Mouse (Mus musculus): ENCODE data around the gene Dab1. TPM values are rescaled to one million over a fixed set of nuclear protein-coding genes. Genes with fewer than 3 reads are reported as not detected.

Gene Dab1
- polyA plus RNA-seq (2016; fragmentation: Nextera tagmentation; extraction: Ambion mirVana): 77.8 and 80.7 TPM in 2 replicates

DNA sequence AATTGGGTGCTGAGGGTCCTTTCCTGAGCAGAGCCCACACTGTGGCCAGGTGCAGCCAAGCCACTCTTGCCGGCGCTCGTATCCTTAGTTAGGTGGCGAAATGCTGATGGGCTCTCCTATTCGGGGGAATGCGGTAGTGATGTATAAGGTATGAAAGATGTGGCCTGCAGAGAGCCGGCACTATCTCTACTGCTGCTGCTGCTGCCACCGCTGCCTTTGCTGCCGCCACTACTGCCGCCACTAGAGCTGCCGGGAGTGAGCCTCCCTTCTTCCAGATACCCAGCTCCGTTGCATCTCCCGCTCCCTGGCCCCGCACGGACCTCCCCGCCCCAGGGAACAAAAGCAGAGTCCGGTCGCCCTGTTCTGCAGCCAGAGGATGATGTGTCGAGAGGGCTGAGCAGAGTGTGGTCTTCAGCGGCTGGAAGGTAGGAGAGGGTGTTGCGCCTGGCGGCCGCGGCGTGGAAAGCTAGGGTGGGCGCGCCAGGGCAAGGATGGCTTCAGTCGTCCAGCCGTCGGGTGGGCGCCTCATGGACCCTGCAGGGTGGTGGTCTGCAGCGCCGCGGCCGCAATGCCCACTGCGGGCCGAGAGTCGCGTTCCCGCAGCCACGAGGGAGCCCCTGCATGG, at the start of gene Dab1:
Gene Dab1 (plus strand): TSS at position 39 of the 625 bp plus-strand sequence.
- H3K4me2 ChIP-seq: peak within 1 kb of the TSS; percentile 73
- peak within 1 kb of the TSS; percentile 49; the same call in 1 of the 2 replicates for H3K9ac ChIP-seq
- peaks cover 60% of the 10 kb centered on the region for H3K27me3 ChIP-seq
- no peaks in the 10 kb centered on the region for H3K9me3 ChIP-seq
- H3K4me3 ChIP-seq (replicated peaks): peak within 1 kb of the TSS; percentile 46
- H3K27ac ChIP-seq: peak within 1 kb of the TSS; percentile 43
- no peaks in the 10 kb centered on the region for H3K36me3 ChIP-seq (replicated peaks)
- peak; percentile 63; the same call in 1 of the 2 replicates for ATAC-seq (ENCODE audit: low FRiP score)
- peaks cover 25% of the 10 kb centered on the region for H3K4me1 ChIP-seq
- WGBS: under 1% methylated on average over 40 of the region's 41 CpGs

DNA sequence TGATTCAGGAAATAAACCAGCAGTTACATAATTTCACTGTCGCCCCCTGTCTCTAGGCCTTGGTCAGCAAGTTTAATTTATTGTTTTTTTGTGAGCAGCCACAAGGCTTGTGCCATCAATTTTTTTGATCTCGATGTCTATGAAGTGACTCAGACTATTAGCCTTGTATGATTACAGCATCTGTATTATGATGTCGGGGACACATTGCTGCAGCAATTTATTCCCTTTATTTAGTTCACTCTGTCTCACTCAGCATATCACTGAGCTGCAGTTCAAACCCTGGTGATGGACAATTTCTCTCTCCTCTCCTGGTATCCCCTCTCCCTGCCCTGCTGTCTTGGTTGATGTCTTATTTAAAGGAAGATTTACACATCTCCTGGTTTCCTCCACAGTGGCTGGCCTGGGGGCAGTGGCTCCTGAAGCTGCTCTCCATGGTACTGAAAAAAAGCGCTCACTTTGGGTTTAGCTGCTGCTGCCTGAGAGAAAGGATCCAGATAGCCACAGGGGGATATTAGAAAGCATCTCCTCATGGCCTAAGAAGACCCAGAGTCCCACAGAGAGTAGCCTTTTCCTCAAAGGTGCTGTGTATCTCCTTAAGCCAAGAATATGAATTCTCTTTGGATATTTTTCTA, 47.3 kb upstream of the Dab1 start:
- no peak overlapping the region for H3K4me3 ChIP-seq (replicated peaks)
- H3K27me3 ChIP-seq: no peaks in the 10 kb centered on the region
- no peak overlapping the region for H3K27ac ChIP-seq
- no peak overlapping the region for H3K9ac ChIP-seq
- no peak overlapping the region for H3K4me2 ChIP-seq
- H3K9me3 ChIP-seq: no peaks in the 10 kb centered on the region
- no peaks in the 10 kb centered on the region for H3K4me1 ChIP-seq
- 71% methylated on average over 4 of the region's 4 CpGs for WGBS
- H3K36me3 ChIP-seq (replicated peaks): no peaks in the 10 kb centered on the region
- no peak for ATAC-seq (ENCODE audit: low FRiP score)

DNA sequence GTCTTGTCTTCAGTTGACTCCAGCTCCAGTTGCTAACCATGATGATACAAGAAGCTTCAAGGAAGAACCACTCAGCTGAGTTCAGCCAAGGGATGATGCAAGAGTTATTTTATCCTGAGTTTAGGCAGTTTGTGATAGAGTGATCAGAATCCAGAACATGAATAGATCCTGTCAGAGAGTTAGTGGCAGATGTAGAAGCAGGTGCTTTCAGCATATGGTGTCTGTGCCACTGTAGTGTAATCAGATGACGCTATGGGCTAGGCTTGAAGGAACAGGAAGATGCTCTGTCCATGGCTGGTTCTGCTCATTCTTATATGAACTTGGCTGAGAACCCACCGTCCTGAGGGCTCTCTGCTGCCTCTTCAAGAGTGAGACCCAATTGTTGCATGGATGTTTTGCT, 43.6 kb upstream of the Dab1 start:
- no peaks in the 10 kb centered on the region for H3K36me3 ChIP-seq (replicated peaks)
- H3K27me3 ChIP-seq: no peaks in the 10 kb centered on the region
- no peak overlapping the region for H3K4me3 ChIP-seq (replicated peaks)
- no peaks in the 10 kb centered on the region for H3K9me3 ChIP-seq
- no peaks in the 10 kb centered on the region for H3K4me1 ChIP-seq
- H3K4me2 ChIP-seq: no peak overlapping the region
- H3K9ac ChIP-seq: no peak overlapping the region
- no peak overlapping the region for H3K27ac ChIP-seq
- ATAC-seq (ENCODE audit: low FRiP score): no peak
- WGBS: 88% methylated on average over 2 of the region's 2 CpGs

DNA sequence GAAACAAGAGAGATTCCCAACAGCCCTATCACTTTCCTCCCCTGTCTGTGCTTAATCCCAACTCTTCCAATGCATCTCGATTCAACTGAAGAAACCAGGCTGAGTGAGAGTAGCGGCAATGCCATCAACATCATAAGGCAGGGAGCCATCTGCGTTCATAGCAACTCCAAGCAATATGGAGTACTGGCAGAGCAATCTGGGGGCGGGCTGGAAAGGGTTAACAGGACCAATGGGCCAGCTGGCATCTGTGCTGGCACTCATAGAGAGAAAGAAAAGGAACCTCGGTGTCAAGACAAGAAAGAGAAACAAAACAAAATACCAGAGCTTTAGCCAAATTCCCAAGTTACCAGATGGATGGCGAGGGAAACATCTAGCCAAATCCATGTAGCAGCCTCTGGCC, 42.9 kb upstream of the Dab1 start:
- H3K36me3 ChIP-seq (replicated peaks): no peaks in the 10 kb centered on the region
- H3K27me3 ChIP-seq: no peaks in the 10 kb centered on the region
- no peaks in the 10 kb centered on the region for H3K9me3 ChIP-seq
- H3K9ac ChIP-seq: no peak overlapping the region
- H3K4me3 ChIP-seq (replicated peaks): no peak overlapping the region
- no peak overlapping the region for H3K4me2 ChIP-seq
- ATAC-seq (ENCODE audit: low FRiP score): no peak
- H3K27ac ChIP-seq: no peak overlapping the region
- H3K4me1 ChIP-seq: no peaks in the 10 kb centered on the region
- WGBS: 85% methylated on average over 6 of the region's 6 CpGs

DNA sequence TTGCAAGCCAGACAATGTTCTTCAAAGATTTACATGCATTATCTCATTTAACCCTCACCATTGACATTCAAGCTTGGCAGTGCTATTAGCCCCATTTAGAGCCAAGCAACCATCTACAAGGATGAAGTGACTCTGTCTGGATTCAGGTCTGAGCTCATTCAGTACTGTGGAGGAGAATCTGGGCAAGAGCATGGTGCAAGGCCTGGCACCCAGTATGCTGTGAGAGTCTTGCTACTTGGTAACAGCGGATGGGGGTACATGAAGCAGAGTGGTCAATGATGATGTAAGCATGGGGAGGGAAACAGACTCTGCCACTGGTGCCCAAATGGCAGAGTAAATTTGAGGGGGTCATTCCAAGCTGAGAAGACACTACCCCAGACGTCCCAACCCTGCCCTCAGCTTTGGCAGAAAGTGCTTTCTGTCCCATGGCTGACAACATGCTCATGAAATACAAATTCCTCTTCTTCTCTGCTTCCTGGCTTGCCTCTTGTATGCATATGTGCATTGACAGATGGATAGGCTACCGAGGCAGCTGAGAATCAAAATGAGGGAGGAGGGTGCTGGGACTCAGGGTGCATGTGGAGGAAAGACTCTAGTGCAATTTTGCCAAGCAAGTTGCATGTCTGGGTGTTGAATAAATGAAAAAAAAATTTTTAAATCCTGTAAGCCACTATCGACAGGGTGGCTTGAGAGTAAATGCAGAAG, 41.9 kb upstream of the Dab1 start:
- no peak overlapping the region for H3K9ac ChIP-seq
- H3K4me2 ChIP-seq: no peak overlapping the region
- H3K36me3 ChIP-seq (replicated peaks): no peaks in the 10 kb centered on the region
- no peaks in the 10 kb centered on the region for H3K9me3 ChIP-seq
- no peaks in the 10 kb centered on the region for H3K4me1 ChIP-seq
- H3K4me3 ChIP-seq (replicated peaks): no peak overlapping the region
- H3K27me3 ChIP-seq: no peaks in the 10 kb centered on the region
- 81% methylated on average over 4 of the region's 4 CpGs for WGBS
- H3K27ac ChIP-seq: no peak overlapping the region
- no peak for ATAC-seq (ENCODE audit: low FRiP score)

DNA sequence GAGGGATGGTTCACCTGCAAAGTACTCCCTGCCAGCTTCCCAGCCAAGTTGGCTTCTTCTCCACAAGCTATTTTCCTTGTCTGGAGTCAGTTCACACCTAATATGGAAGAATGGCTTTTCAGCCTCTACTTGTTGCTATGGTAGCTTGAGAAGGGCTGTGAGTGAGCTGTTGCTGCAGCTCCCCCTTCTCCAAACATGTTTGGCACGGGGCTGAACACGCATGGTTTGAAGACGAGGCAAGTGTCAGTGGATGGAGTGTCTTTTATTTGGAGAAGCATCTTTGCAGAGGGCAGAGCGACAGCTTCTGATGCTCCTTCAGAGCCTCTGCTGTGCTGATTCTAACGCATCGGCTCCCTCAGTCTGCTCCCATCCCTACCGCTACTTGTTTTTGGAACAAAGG, 41.3 kb upstream of the Dab1 start:
- Histone ChIP-seq H3K27me3 (no peaks in the 10 kb centered on the region), H3K4me3 (replicated peaks) (no peak overlapping the region), H3K36me3 (replicated peaks) (no peaks in the 10 kb centered on the region), H3K9ac (no peak overlapping the region), H3K27ac (no peak overlapping the region), H3K9me3 (no peaks in the 10 kb centered on the region), H3K4me1 (no peaks in the 10 kb centered on the region), H3K4me2 (no peak overlapping the region)
- ATAC-seq (ENCODE audit: low FRiP score): no peak
- 87% methylated on average over 7 of the region's 7 CpGs for WGBS

DNA sequence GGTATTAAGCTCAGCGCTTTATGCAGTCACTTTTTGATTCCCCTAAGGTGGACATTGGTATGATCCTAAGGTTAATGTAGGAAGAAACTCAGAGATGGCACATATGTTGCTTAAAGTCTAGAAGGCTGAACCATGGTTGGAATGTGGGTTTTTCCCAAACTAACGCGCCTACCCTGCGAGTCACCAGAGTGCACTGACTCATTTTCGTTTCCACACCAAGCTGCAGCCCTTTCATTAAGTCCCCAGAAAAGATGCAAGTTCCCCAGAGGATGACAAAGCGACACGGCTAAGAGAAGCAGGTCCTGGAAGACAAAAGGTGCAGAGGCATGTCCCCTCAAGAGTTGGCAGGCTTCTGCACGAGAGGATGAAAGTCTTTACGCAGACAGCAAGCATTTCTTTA, 39.1 kb upstream of the Dab1 start:
- H3K4me1 ChIP-seq: no peaks in the 10 kb centered on the region
- H3K9ac ChIP-seq: no peak overlapping the region
- H3K4me2 ChIP-seq: no peak overlapping the region
- H3K9me3 ChIP-seq: no peaks in the 10 kb centered on the region
- no peaks in the 10 kb centered on the region for H3K36me3 ChIP-seq (replicated peaks)
- no peak for ATAC-seq (ENCODE audit: low FRiP score)
- no peak overlapping the region for H3K27ac ChIP-seq
- no peak overlapping the region for H3K4me3 ChIP-seq (replicated peaks)
- H3K27me3 ChIP-seq: no peaks in the 10 kb centered on the region
- WGBS: 89% methylated on average over 9 of the region's 9 CpGs

DNA sequence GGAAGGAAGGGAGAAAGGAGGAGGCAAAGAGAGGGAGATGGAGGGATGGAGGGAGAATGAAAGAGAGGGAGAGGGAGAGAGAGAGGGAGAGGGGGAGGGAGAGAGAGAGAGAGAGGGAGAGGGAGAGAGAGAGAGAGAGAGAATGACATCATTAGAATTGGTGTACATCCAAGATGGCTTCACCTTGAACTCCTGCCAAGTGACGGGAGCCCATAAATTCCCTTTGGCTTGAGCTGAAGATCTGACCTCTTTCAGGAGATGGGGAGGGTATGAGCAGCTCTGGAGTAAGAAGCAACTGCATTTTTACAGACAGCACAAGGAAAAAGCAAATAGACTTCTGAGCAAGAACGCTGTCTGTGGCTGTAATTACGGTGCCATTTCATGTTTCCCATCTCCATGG, 4.1 kb upstream of the Dab1 start:
- no peak overlapping the region for H3K4me2 ChIP-seq
- H3K27me3 ChIP-seq: peaks cover 32% of the 10 kb centered on the region
- H3K4me3 ChIP-seq (replicated peaks): no peak overlapping the region
- no peak for ATAC-seq (ENCODE audit: low FRiP score)
- H3K9ac ChIP-seq: no peak overlapping the region
- no peaks in the 10 kb centered on the region for H3K9me3 ChIP-seq
- 82% methylated on average over 3 of the region's 3 CpGs for WGBS
- H3K4me1 ChIP-seq: peaks cover 11% of the 10 kb centered on the region
- H3K36me3 ChIP-seq (replicated peaks): no peaks in the 10 kb centered on the region
- H3K27ac ChIP-seq: no peak overlapping the region

DNA sequence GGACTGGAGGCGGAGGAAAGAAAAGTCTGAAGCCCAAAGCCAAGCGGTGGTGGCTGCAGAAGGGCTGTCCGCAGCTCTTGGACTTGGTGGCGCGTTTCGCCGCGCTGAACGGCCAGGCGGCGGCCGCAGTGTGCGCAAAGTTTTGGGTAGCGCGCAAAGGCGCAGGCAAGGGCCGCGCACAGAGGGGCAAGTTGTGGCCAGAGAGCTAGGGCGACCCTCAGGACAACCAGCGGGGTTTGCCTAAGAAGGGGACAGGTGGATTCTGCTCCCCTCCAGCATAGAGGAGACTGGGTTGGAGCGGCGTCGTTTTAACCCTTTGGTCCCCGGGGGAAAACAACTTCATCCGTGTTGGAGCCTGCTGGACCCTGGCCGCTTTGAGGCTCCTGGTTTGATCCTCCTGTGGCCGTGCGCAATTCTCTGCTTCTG, 800 bp downstream of the Dab1 start:
- Histone ChIP-seq H3K9ac (peak overlapping the region; percentile 49; the same call in 1 of the 2 replicates), H3K4me2 (peak overlapping the region; percentile 73), H3K4me1 (peaks cover 25% of the 10 kb centered on the region), H3K36me3 (replicated peaks) (no peaks in the 10 kb centered on the region), H3K9me3 (no peaks in the 10 kb centered on the region), H3K27me3 (peaks cover 60% of the 10 kb centered on the region), H3K27ac (peak overlapping the region; percentile 43), H3K4me3 (replicated peaks) (peak overlapping the region; percentile 46)
- peak; percentile 57; the same call in 1 of the 2 replicates for ATAC-seq (ENCODE audit: low FRiP score)
- under 1% methylated on average over 28 of the region's 28 CpGs for WGBS

DNA sequence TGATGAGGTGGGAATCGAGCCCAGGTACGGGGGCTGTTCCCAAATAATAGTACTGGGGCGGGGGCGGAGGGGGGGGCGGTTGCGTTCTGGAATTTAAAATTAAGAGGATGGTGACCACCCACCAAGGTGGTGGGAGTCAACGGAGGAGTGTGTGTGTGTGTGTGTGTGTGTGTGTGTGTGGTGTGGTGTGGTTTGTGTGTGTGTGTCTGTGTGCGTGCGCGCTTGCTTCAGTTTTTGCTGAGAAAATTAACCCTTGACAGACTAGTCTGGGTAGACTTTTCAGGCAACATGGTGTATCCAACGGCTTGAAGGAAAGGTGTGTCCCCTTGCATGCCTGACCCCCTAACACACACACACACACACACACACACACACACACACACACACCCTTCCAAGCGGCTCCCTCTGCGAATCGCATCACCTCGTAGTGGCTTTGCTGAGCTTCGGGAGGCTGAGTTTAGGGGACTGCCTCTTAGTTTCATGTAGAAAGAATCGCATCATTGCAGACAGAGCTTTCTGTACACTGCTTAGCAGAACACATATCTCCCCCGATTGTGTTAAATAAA, 1.5 kb downstream of the Dab1 start:
- Histone ChIP-seq H3K9me3 (no peaks in the 10 kb centered on the region), H3K4me2 (peak overlapping the region; percentile 73), H3K27me3 (peaks cover 60% of the 10 kb centered on the region), H3K4me3 (replicated peaks) (peak overlapping the region; percentile 46), H3K36me3 (replicated peaks) (no peaks in the 10 kb centered on the region), H3K27ac (no peak overlapping the region), H3K4me1 (peaks cover 25% of the 10 kb centered on the region), H3K9ac (no peak overlapping the region)
- WGBS: 6% methylated on average over 18 of the region's 18 CpGs
- no peak for ATAC-seq (ENCODE audit: low FRiP score)

DNA sequence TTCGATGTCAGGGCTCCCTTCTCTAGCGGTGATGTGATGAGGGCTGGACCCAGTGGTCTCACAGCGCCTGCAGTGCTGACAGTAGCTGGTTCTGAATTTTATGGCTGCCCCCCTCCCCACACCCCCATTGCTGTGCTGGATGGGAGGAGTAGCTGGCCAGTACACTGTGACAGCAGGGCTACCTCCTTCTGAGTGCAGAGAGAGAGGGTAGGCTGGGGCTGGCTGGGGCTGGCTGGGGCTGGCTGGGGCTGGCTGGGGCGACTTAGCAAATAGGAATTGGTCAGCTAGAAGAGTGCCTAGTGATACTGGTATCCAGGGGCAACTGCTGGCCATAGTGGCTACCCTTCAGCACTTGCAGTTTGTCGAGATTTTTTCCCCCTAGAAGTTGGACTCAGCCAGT, 2.4 kb downstream of the Dab1 start:
- no peaks in the 10 kb centered on the region for H3K9me3 ChIP-seq
- H3K4me3 ChIP-seq (replicated peaks): peak overlapping the region; percentile 46
- no peaks in the 10 kb centered on the region for H3K36me3 ChIP-seq (replicated peaks)
- H3K4me2 ChIP-seq: peak overlapping the region; percentile 73; the same call in 1 of the 2 replicates
- WGBS: 24% methylated on average over 5 of the region's 5 CpGs
- H3K27me3 ChIP-seq: peaks cover 60% of the 10 kb centered on the region
- H3K4me1 ChIP-seq: peaks cover 25% of the 10 kb centered on the region
- no peak overlapping the region for H3K9ac ChIP-seq
- no peak for ATAC-seq (ENCODE audit: low FRiP score)
- no peak overlapping the region for H3K27ac ChIP-seq

DNA sequence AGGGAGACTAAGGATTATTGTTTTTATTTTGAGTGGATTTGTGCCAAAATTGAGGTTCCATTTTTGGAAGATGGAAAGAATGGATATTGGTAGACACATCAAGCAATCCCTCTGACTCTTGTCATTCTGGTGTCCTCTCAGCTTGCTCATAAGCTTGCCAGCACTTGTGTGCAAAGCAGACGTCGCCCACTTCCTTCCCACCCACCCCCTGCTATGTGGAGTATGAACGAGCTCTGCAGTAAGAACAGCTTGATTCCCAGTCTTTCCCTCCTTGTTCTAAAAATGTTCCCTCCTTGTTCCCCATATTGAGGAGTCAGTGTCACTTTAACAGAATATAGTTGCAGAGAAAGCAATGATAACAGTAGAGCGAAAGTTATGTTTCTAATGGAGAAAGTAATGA, 11.0 kb downstream of the Dab1 start:
- Histone ChIP-seq H3K4me3 (replicated peaks) (no peak overlapping the region), H3K9ac (no peak overlapping the region), H3K4me1 (peaks cover 16% of the 10 kb centered on the region), H3K36me3 (replicated peaks) (no peaks in the 10 kb centered on the region), H3K4me2 (no peak overlapping the region), H3K27me3 (peaks cover 23% of the 10 kb centered on the region), H3K9me3 (no peaks in the 10 kb centered on the region), H3K27ac (no peak overlapping the region)
- no peak for ATAC-seq (ENCODE audit: low FRiP score)
- WGBS: 79% methylated on average over 4 of the region's 4 CpGs
